Mouse (Mus musculus): ENCODE data around the gene Ccdc103.

- TF ChIP-seq GATA1 (IDR thresholded peaks at IDR 0.05; ENCODE audit: borderline replicate concordance, low read length): no peak
- TF ChIP-seq FLI1 (IDR thresholded peaks at IDR 0.05; ENCODE audit: low read length): no peak
These were observed 40.5 kb downstream of the Ccdc103 start for GRCm38 (mm10) chr11:102921491-102921890.

Data from megakaryocyte, embryonic 14.5 days (primary cell).